Mouse (Mus musculus) embryonic facial prominence, embryonic 14.5 days (tissue): ENCODE results near the gene Nlrc5. TPM values are rescaled to one million over a fixed set of nuclear protein-coding genes. Genes with fewer than 3 reads are reported as not detected.

Experiments
- ATAC-seq: fragments of 200-750 bp; cut with Nextera tagmentation; 2 replicates; pipeline ENCODE4 v1.8.0; 2017; ENCODE audit warnings: low read depth, moderate number of reproducible peaks, moderate TSS enrichment
- DNase-seq: peaks from one replicate; pipeline ENCODE4 v3.0.0-alpha.2; 2015; ENCODE audit warnings: low spot score
- H3K27ac ChIP-seq: fragments of 300-500 bp; sonication (generic); replicated peaks from 2 replicates; pipeline ENCODE4 v1.5.1; 2014; ENCODE audit warnings: low read depth, mild to moderate bottlenecking, low read length, moderate library complexity
- H3K27me3 ChIP-seq: fragments of 300-500 bp; sonication (generic); replicated peaks from 2 replicates; pipeline ENCODE4 v1.6.1; 2014; ENCODE audit warnings: low read length; ENCODE audit not compliant: control insufficient read depth, insufficient read depth
- H3K36me3 ChIP-seq: fragments of 300-500 bp; sonication (generic); 2 replicates; pipeline ENCODE4 v1.6.1; 2014; ENCODE audit warnings: low read length, mixed read lengths; ENCODE audit not compliant: control insufficient read depth, insufficient read depth
- H3K4me1 ChIP-seq: fragments of 300-500 bp; sonication (generic); 2 replicates; pipeline ENCODE4 v1.6.1; 2014; ENCODE audit warnings: antibody characterized with exemption, low read length; ENCODE audit not compliant: control insufficient read depth, insufficient read depth
- H3K4me2 ChIP-seq: fragments of 300-500 bp; sonication (generic); 2 replicates; pipeline ENCODE4 v1.6.1; 2014; ENCODE audit warnings: low read depth, mild to moderate bottlenecking, low read length, moderate library complexity, mixed read lengths
- H3K4me3 ChIP-seq: fragments of 300-500 bp; sonication (generic); 2 replicates; pipeline ENCODE4 v1.5.1; 2014; ENCODE audit warnings: low read depth, mild to moderate bottlenecking, low read length
- H3K9ac ChIP-seq: fragments of 300-500 bp; sonication (generic); 2 replicates; pipeline ENCODE4 v1.6.1; 2014; ENCODE audit warnings: low read depth, mild to moderate bottlenecking, low read length, moderate library complexity, mixed read lengths
- H3K9me3 ChIP-seq: fragments of 300-500 bp; sonication (generic); 2 replicates; pipeline ENCODE4 v1.6.1; 2016; ENCODE audit warnings: low read length; ENCODE audit not compliant: control insufficient read depth
- WGBS: fragments of 180-500 bp; shearing (Covaris S2); extraction: QIAGEN DNeasy Blood & Tissue Kit; methylation state at CpG from one replicate; pipeline ENCODE4 v1.1.7; 2014; 5-methylcytosine and 5-hydroxymethylcytosine counted together
- polyA plus RNA-seq: library from polyadenylated mRNA; unstranded; fragments of >200 nt; fragmentation: Nextera tagmentation; extraction: Ambion mirVana; gene quantifications from 2 replicates; pipeline ENCODE4 v1.2.1, GENCODE M21; 2014

Nlrc5 gene
- polyA plus RNA-seq, 1 experiment from 2014 or later, result 0.39 TPM

DNA sequence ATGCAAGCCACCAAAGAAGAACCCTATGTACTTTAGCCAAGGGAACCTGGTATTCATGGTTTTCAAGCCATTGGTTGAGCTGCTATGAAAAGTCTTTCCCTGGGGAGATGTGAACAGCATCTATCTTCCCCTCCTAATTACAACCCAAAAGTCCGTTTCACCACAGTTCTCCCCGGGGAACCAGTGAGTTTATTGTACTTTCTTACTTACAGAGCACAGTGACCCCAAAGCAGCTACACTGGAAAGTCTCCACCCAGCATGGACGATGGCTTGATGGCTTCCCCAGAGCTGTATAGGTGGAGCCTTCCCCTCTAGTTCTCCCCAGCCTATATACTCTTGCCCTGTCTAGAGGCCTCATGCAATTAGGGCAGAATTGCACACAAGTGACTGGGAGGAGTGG, 1.9 kb upstream of the Nlrc5 start:
- H3K4me3 ChIP-seq, result no peak overlapping the region
- ATAC-seq (no peak), DNase-seq (no peak)
- H3K36me3 ChIP-seq, result no peaks in the 10 kb centered on the region
- peaks cover 3% of the 10 kb centered on the region; the same call in 1 of the 2 replicates for H3K4me1 ChIP-seq
- no peak overlapping the region for H3K4me2 ChIP-seq
- H3K27me3 ChIP-seq, result peaks cover 7% of the 10 kb centered on the region
- H3K27ac ChIP-seq, result no peak overlapping the region
- H3K9ac ChIP-seq, result no peak overlapping the region
- no peaks in the 10 kb centered on the region for H3K9me3 ChIP-seq
- WGBS, result 67% methylated on average over 3 of the region's 3 CpGs

GRCm38 (mm10) chr8:94434958-94435357, 802 bp downstream of the Nlrc5 start:
- no peak for DNase-seq
- Histone ChIP-seq H3K36me3 (no peaks in the 10 kb centered on the region), H3K4me2 (no peak overlapping the region), H3K9ac (no peak overlapping the region), H3K4me1 (peaks cover 3% of the 10 kb centered on the region; the same call in 1 of the 2 replicates), H3K27ac (no peak overlapping the region), H3K9me3 (no peaks in the 10 kb centered on the region), H3K4me3 (no peak overlapping the region), H3K27me3 (peaks cover 7% of the 10 kb centered on the region)
- ATAC-seq, result no peak
- 78% methylated on average over 3 of the region's 3 CpGs for WGBS

DNA sequence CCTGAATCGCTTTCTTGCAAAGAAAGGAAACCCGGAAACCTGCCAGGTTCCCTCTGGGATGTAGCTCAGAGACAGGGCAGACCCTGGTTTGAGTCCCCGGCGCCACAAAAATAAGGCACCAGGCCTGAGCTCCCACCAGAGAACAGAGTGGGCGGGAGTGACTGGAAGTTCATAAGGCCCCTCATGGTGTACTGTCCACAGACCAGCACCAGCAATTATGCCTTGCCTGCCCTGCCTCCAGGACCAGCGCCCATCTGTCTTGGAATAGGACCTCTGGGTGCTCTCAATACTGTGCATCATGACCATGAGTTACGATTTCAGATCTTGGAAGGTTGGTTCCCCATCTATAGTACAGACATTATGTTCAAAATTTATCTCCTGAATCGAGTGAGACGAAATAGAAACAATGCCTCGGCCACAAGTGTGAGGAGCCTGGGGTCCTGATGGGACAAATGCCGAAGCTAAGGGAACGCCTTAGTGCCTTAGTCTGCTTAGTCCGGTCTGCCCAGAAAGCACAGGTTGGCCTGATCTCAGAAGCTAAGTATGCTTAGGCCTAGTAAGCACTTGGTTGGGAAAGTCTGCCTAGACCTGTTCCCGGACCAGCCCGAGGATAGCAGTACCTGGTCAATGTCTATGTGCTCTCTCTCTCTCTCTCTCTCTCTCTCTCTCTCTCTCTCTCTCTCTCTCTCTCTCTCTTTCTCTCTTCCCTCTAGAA, 1.4 kb downstream of the Nlrc5 start:
- ATAC-seq (no peak), DNase-seq (no peak)
- Histone ChIP-seq H3K27me3 (peaks cover 7% of the 10 kb centered on the region), H3K4me1 (peaks cover 3% of the 10 kb centered on the region; the same call in 1 of the 2 replicates), H3K9ac (no peak overlapping the region), H3K27ac (no peak overlapping the region), H3K4me3 (no peak overlapping the region), H3K4me2 (no peak overlapping the region), H3K9me3 (no peaks in the 10 kb centered on the region), H3K36me3 (no peaks in the 10 kb centered on the region)
- 92% methylated on average over 15 of the region's 15 CpGs for WGBS

DNA sequence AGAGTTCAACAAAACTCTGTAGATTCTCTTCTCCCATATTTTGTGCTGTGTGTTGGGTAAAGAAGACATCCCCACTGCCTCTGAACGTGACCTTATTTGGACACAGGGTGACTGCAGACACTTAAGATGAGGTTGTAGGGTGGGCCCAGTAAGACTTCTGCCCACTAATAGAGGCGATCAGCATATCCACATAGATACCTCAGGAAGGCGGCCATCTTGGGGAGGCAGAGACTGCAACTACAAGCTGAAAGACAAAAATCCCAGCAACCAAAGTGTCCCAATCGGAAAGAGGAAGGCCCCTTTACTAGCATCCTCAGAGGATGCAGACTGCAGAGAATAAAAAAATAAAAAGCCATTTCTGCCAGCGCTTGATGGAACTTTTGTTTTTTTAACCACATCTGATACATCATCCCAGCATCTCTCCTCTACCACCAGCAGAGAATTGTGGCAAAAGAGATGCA, 2.0 kb downstream of the Nlrc5 start:
- no peak overlapping the region for H3K27ac ChIP-seq
- DNase-seq, result no peak
- no peak for ATAC-seq
- no peak overlapping the region for H3K4me2 ChIP-seq
- peaks cover 7% of the 10 kb centered on the region for H3K27me3 ChIP-seq
- 86% methylated on average over 5 of the region's 5 CpGs for WGBS
- H3K4me3 ChIP-seq, result no peak overlapping the region
- no peaks in the 10 kb centered on the region for H3K9me3 ChIP-seq
- H3K36me3 ChIP-seq, result no peaks in the 10 kb centered on the region
- peaks cover 3% of the 10 kb centered on the region; the same call in 1 of the 2 replicates for H3K4me1 ChIP-seq
- no peak overlapping the region for H3K9ac ChIP-seq

GRCm38 (mm10) chr8:94436900-94437299, 2.7 kb downstream of the Nlrc5 start:
- no peaks in the 10 kb centered on the region for H3K9me3 ChIP-seq
- DNase-seq (no peak), ATAC-seq (no peak)
- H3K4me1 ChIP-seq, result peaks cover 3% of the 10 kb centered on the region; the same call in 1 of the 2 replicates
- peaks cover 7% of the 10 kb centered on the region for H3K27me3 ChIP-seq
- H3K27ac ChIP-seq, result no peak overlapping the region
- WGBS, result 79% methylated on average over 3 of the region's 3 CpGs
- no peak overlapping the region for H3K4me3 ChIP-seq
- no peak overlapping the region for H3K4me2 ChIP-seq
- no peaks in the 10 kb centered on the region for H3K36me3 ChIP-seq
- no peak overlapping the region for H3K9ac ChIP-seq

GRCm38 (mm10) chr8:94438659-94439058, 4.5 kb downstream of the Nlrc5 start:
- Histone ChIP-seq H3K27ac (no peak overlapping the region), H3K4me2 (no peak overlapping the region), H3K4me1 (peaks cover 3% of the 10 kb centered on the region; the same call in 1 of the 2 replicates), H3K36me3 (no peaks in the 10 kb centered on the region), H3K4me3 (no peak overlapping the region), H3K9ac (no peak overlapping the region), H3K27me3 (peaks cover 4% of the 10 kb centered on the region), H3K9me3 (no peaks in the 10 kb centered on the region)
- no peak for ATAC-seq
- no peak for DNase-seq
- 88% methylated on average over 5 of the region's 5 CpGs for WGBS

DNA sequence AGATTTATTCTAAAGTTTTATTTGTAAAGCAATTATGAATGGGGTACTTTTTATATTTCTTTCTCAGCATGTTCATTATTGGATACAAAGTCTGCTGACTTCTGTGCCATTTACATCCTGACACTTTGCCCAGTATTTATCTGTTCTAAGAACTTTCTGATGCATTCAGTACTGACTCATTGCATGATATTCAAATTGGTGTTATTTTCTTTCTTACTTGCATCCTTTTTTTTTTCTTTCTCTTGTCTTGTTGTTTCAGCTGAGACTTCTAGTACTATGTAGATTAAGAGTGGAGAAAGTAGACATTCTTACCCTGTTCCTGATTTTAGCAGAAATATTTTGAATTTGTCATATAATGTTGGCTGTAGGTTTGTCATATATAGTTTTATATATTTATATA, 5.5 kb downstream of the Nlrc5 start:
- no peaks in the 10 kb centered on the region for H3K9me3 ChIP-seq
- DNase-seq (no peak), ATAC-seq (no peak)
- H3K27me3 ChIP-seq, result no peaks in the 10 kb centered on the region
- H3K36me3 ChIP-seq, result no peaks in the 10 kb centered on the region
- no peak overlapping the region for H3K27ac ChIP-seq
- H3K4me3 ChIP-seq, result no peak overlapping the region
- H3K4me2 ChIP-seq, result no peak overlapping the region
- no peaks in the 10 kb centered on the region for H3K4me1 ChIP-seq
- H3K9ac ChIP-seq, result no peak overlapping the region

DNA sequence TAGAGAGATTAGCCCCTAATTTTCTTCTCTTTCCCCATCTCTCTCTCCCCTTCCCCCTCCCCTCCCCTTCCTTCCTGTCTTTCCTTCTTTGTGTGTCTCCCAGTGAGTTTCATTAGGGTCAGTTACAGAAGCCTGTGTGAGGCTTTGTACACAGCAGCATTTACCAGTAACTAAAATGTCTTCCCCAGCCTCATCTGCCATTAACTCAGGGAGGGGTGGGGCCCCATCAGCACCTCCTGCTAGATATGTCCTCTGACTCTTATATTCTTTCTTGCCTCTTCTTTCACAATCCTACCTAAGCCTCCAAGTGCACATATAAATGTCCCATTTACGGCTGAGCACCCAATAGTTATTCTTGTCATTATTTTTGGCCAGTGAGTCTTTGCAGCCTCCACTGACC, 6.2 kb downstream of the Nlrc5 start:
- no peak overlapping the region for H3K4me3 ChIP-seq
- no peaks in the 10 kb centered on the region for H3K36me3 ChIP-seq
- H3K9me3 ChIP-seq, result no peaks in the 10 kb centered on the region
- no peak overlapping the region for H3K9ac ChIP-seq
- no peak overlapping the region for H3K27ac ChIP-seq
- DNase-seq, result no peak
- 91% methylated on average over 1 of the region's 1 CpGs for WGBS
- no peaks in the 10 kb centered on the region for H3K4me1 ChIP-seq
- no peaks in the 10 kb centered on the region for H3K27me3 ChIP-seq
- ATAC-seq, result no peak
- no peak overlapping the region for H3K4me2 ChIP-seq

GRCm38 (mm10) chr8:94441686-94442085, 7.5 kb downstream of the Nlrc5 start:
- no peak for ATAC-seq

More at GRCm38 (mm10) chr8:94441686-94442085, 7.5 kb downstream of the Nlrc5 start:
- H3K9me3 ChIP-seq, result no peaks in the 10 kb centered on the region
- WGBS, result 71% methylated on average over 1 of the region's 1 CpGs
- H3K4me3 ChIP-seq, result no peak overlapping the region
- H3K4me2 ChIP-seq, result no peak overlapping the region
- H3K27ac ChIP-seq, result no peak overlapping the region
- no peaks in the 10 kb centered on the region for H3K36me3 ChIP-seq
- no peaks in the 10 kb centered on the region for H3K4me1 ChIP-seq
- no peaks in the 10 kb centered on the region for H3K27me3 ChIP-seq
- no peak overlapping the region for H3K9ac ChIP-seq
- no peak for DNase-seq
